Mouse (Mus musculus): Measurements from ENCODE around the gene Gm3099. TPM values are rescaled to one million over a fixed set of nuclear protein-coding genes. Genes with fewer than 3 reads are reported as not detected.

The Gm3099 gene
- total RNA-seq (2023), result not detected

GRCm38 (mm10) chr14:3998094-3998493, at the start of gene Gm3099:
Gene Gm3099 (plus strand): TSS chr14:3998394.

GRCm38 (mm10) chr14:3963247-3963646, 34.9 kb upstream of the Gm3099 start, which contains the start of gene Gm3095:
Gene Gm3095 (plus strand): TSS chr14:3963547.

GRCm38 (mm10) chr14:4023641-4024040, 25.4 kb downstream of the Gm3099 start, which contains the start of gene Gm5796:
Gene Gm5796 (plus strand): TSS chr14:4023941.

Other genes starting within 250 kb of the Gm3099 start
- gene Gm3002, start 188.3 kb upstream of the Gm3099 start, total RNA-seq (2023), result not detected
- gene Gm3033, start 152.1 kb upstream of the Gm3099 start, total RNA-seq (2023), result not detected
- not detected for gene Gm2916, start 114.2 kb upstream of the Gm3099 start, total RNA-seq (2023)
- gene Gm3029, start 66.6 kb upstream of the Gm3099 start, total RNA-seq (2023), result not detected
- under 1 TPM in 1 of 2 experiments, not detected in 1; 0.89 TPM for gene Gm3095, start 34.8 kb upstream of the Gm3099 start, total RNA-seq (2023)
- gene Gm5796, start 25.5 kb downstream of the Gm3099 start, total RNA-seq (2023), result not detected
- gene Gm3115, start 85.7 kb downstream of the Gm3099 start, total RNA-seq (2023), result not detected
- gene Gm8108, start 112.1 kb downstream of the Gm3099 start, total RNA-seq (2023), result 1 to 10 TPM in 1 of 2 experiments, not detected in 1; 2.4 TPM
- gene Gm3127, start 166.6 kb downstream of the Gm3099 start, total RNA-seq (2023), result not detected
- not detected for gene Gm2974, start 184.2 kb downstream of the Gm3099 start, total RNA-seq (2023)